Mouse (Mus musculus): ENCODE measurements around the gene BC051142. TPM values are rescaled to one million over a fixed set of nuclear protein-coding genes. Genes with fewer than 3 reads are reported as not detected.
"Not testable (repeated sequence)": the region's sequence is repeated elsewhere in the genome, so short reads cannot be mapped to it uniquely, and the experiment has no call there.

The BC051142 gene
- total RNA-seq, 2 experiments from 2014 or later, result 3.3 to 4.0 TPM

- no peak for DNase-seq (ENCODE audit: extremely low spot score in 1 of 2, low spot score in 1 of 2)
These were observed 97.9 kb downstream of the BC051142 start for GRCm38 (mm10) chr17:34496539-34496938.

GRCm38 (mm10) chr17:34497319-34497718 lies 98.7 kb downstream of the BC051142 start:
- DNase-seq (ENCODE audit: extremely low spot score in 1 of 2, low spot score in 1 of 2), result not testable (repeated sequence)

- DNase-seq (ENCODE audit: extremely low spot score in 1 of 2, low spot score in 1 of 2), result not testable (repeated sequence)
These were observed 99.1 kb downstream of the BC051142 start for GRCm38 (mm10) chr17:34497726-34498125.

GRCm38 (mm10) chr17:34507591-34507990 lies 109.0 kb downstream of the BC051142 start:
- no peak for DNase-seq (ENCODE audit: extremely low spot score in 1 of 2, low spot score in 1 of 2)

Other genes with a start within 250 kb of the BC051142 start
- 1 to 10 TPM; 1.8 to 3.4 TPM for gene H2-DMb1, start 245.7 kb upstream of the BC051142 start, total RNA-seq (2021)
- 1 to 10 TPM; 3.0 to 3.4 TPM for gene Tap1, start 211.3 kb upstream of the BC051142 start, total RNA-seq (2021)
- 1 to 10 TPM; 1.6 to 1.7 TPM for gene Psmb9, start 211.1 kb upstream of the BC051142 start, total RNA-seq (2021)
- gene Psmb8, start 201.1 kb upstream of the BC051142 start, total RNA-seq (2021), result 1 to 10 TPM; 2.2 to 3.3 TPM
- 1 to 10 TPM; 7.0 to 8.9 TPM for gene Tap2, start 195.3 kb upstream of the BC051142 start, total RNA-seq (2021)
- gene H2-Ob, start 159.9 kb upstream of the BC051142 start, total RNA-seq (2021), result under 1 TPM; 0.25 to 0.47 TPM
- 1 to 10 TPM; 1.0 to 1.7 TPM for gene H2-Ab1, start 141.1 kb upstream of the BC051142 start, total RNA-seq (2021)
- 1 to 10 TPM; 1.1 to 1.3 TPM for gene H2-Aa, start 111.0 kb upstream of the BC051142 start, total RNA-seq (2021)
- 1 to 10 TPM; 1.0 to 1.6 TPM for gene H2-Eb1, start 93.0 kb upstream of the BC051142 start, total RNA-seq (2021)
- not detected for gene H2-Eb2, start 73.2 kb upstream of the BC051142 start, total RNA-seq (2021)
- gene Btnl2, start 44.0 kb upstream of the BC051142 start, total RNA-seq (2021), result 1 to 10 TPM in 1 of 2 experiments, under 1 TPM in 1; 0.86 to 1.1 TPM
- gene Btnl1, start 21.7 kb upstream of the BC051142 start, total RNA-seq (2021), result not detected
- not detected for gene Btnl4, start 78.5 kb downstream of the BC051142 start, total RNA-seq (2021)
- not detected for gene Btnl6, start 118.5 kb downstream of the BC051142 start, total RNA-seq (2021)
- gene Notch4, start 165.4 kb downstream of the BC051142 start, total RNA-seq (2021), result 10 to 100 TPM in 1 of 2 experiments, 1 to 10 TPM in 1; 9.5 to 11.2 TPM
- gene Gpsm3, start 191.0 kb downstream of the BC051142 start, total RNA-seq (2021), result 1 to 10 TPM; 1.3 to 2.1 TPM
- 10 to 100 TPM; 55.8 to 61.5 TPM for gene Pbx2, start 192.4 kb downstream of the BC051142 start, total RNA-seq (2021)
- gene Ager, start 199.0 kb downstream of the BC051142 start, total RNA-seq (2021), result 1 to 10 TPM in 1 of 2 experiments, under 1 TPM in 1; 0.94 to 1.1 TPM
- 10 to 100 TPM; 81.0 to 85.5 TPM for gene Rnf5, start 204.9 kb downstream of the BC051142 start, total RNA-seq (2021)
- 100 to 1,000 TPM; 170 to 172 TPM for gene Agpat1, start 205.4 kb downstream of the BC051142 start, total RNA-seq (2021)
- 1 to 10 TPM; 2.1 to 3.7 TPM for gene Egfl8, start 217.2 kb downstream of the BC051142 start, total RNA-seq (2021)
- gene Ppt2, start 229.7 kb downstream of the BC051142 start, total RNA-seq (2021), result 10 to 100 TPM; 42.4 to 48.4 TPM
- gene Prrt1, start 230.7 kb downstream of the BC051142 start, total RNA-seq (2021), result 100 to 1,000 TPM; 259 to 330 TPM
- gene Fkbpl, start 245.9 kb downstream of the BC051142 start, total RNA-seq (2021), result 10 to 100 TPM; 14.1 to 14.9 TPM
- gene Atf6b, start 248.3 kb downstream of the BC051142 start, total RNA-seq (2021), result 100 to 1,000 TPM in 1 of 2 experiments, 10 to 100 TPM in 1; 97.1 to 102 TPM